Mouse (Mus musculus) heart, postnatal 14 days (tissue): ENCODE measurements around the gene Hipk1. TPM values are rescaled to one million over a fixed set of nuclear protein-coding genes. Genes with fewer than 3 reads are reported as not detected.

Experiments
- DNase-seq, 2 experiments: peaks; one replicate each; pipeline ENCODE4 v3.0.0; 2021 to 2022
- intact Hi-C: fragments of 180-260 bp; cut with DNase I; formaldehyde crosslinking; loops from one replicate; pipeline ENCODE4 v1.15.1; 2025
- total RNA-seq, 2 experiments: library from RNA; stranded (reverse); gene quantifications; 2 replicates each; pipeline ENCODE4 v1.2.3; 2021

Hipk1 gene
- total RNA-seq, 2 experiments from 2014 or later = 113 to 115 TPM

DNA sequence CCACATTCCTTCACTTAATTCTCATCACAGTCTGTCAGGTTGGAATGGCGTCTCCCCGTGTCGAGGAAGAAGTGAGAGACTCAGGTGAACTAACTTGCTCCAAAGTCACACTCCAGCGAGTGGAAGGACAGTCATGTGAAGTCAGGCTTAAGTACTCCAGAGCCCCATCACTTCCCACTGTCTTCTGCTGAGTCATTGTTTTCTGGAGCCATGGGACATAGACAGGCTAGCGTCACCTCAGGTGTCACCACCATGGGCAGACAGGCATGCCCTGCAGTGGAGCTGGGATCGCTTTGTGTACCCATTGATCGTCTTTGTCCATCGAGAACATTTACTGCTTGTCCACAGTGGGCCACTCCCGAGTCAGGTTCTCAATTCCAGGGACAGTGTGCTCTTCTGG, 61.5 kb downstream of the Hipk1 start:
- intact Hi-C loops = no loop called here

DNA sequence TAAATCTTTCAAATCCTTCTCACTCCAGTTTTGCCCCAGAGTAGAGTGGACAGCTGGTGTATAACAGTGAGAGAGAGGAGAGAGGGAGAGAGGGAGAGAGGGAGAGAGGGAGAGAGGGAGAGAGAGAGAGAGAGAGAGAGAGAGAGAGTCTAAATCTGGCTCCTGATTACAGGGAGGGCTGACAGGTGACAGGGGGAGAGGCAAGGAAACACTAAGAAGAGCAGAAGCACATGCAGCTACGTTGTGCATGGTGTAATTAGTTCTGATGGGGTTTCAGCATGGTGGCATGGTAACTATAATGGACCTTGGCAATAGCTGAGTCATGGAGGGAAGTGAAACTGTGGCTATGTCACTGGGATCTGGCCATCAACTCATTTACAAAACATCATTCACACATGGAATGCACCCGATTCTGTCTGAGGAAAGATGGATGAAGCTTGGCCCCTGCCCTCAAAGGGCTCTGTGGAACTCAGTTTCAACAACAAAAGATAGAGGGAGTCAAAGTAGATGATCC, 63.5 kb downstream of the Hipk1 start:
- DNase-seq = no peak
- intact Hi-C loops = no loop called here

More for the DNA sequence above, 61.5 kb downstream of the Hipk1 start:
- DNase-seq = no peak

DNA sequence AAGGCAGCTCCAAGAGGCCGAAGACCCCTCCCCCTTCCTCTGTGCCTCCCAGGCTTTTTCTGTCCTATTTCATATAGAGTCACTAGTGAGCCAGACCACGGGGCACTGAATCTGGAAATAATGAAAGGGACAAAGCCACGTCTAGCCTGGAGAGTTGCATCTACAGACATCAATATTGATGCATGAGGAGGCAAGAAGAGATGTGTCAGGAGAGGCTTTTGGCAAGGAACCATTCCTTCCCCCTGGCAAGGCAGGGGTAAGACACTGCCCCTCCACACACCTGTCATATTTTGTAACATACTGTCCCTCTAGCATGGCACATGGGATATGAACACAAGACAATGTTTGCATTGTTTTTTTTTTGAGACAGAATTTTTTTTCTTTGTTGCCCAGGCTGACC, 64.7 kb downstream of the Hipk1 start:
- no peak for DNase-seq
- intact Hi-C loops = no loop called here

DNA sequence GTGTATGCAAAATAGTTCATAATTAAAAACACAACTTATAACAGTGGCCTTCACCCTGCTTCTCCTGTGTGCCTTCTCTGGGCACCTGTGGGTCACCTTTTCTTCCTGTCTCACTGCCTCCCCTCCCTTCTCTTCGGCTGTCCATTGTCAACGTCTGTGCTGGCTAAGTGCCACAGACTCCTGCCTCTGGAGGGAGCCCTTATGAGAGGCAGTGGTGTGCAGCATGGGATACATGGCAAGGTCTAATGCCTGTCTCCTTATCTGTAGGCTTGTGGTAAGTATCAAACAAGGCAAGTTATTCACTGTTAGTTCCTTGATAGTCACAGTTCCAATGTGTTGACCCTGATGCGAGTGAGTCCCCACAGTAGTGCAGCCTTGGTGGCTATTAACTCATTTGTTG, 67.2 kb downstream of the Hipk1 start:
- DNase-seq = peak in 1 of 2 experiments; percentile 10
- intact Hi-C loops = no loop called here

DNA sequence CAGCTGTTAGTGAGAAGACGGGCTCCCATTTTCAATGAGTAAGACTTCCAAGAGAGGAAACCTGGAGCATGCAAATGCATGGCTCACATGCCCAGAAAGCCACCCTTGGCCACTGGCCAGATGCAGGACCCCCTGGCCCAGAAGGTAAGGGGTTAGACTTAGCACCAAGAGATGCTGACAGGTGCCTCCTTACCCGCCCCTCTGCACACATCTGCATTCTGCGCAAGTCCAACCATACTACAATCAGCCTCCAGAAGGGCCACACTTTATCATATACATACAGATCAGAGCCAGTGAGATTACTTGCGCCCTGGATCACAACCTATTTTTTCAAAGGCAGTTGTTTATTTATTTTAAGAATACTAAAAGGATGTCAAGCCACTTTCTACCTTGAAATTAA, 72.6 kb downstream of the Hipk1 start:
- intact Hi-C loops = no loop called here
- no peak for DNase-seq

DNA sequence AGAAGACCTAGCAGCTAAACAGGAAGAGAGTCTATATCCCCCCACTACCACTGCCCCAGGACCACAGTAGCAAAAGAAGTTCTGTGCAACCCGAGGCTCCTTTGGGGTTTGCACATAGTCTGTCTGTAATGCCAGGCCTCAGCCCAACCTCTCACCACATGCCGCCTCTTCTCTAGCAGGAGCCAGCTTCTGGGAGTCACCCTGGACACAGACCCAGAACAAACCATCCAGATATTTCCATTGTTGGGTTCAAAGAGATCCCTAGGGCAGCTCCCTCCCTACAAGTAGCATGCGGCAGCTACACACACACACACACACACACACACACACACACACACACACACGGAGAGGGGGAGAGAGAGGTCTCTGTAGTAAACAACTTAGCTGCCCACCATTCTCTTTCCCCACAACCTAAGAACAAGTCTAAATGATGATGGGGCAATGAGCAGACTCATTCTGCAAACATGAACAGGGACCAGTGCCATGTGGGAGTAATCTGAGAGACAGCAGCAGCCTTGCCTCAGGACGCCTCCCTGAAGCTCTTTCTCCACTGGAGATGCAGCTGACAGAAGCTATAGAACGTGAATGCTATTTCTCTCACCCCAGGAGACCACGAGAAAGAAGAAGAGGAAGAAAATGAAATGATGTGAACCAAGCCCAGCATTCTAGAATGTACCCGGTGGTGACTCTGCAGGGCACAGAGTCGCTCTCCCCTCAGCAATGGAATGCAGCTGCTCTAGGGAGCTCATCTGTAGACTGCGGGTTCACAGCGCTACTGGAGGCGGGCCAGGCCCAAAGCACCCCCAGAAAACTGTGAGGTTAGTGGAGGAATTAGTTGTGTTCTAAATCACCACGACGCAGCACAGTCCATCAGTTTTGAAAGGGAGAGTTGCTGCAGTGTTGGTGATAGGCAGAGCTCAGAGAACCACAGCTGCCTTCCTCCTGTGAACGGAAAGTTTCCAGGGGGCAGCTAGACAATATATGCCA, 74.3 kb downstream of the Hipk1 start:
- intact Hi-C loops = no loop called here
- peak in 1 of 2 experiments; percentile 15 for DNase-seq

DNA sequence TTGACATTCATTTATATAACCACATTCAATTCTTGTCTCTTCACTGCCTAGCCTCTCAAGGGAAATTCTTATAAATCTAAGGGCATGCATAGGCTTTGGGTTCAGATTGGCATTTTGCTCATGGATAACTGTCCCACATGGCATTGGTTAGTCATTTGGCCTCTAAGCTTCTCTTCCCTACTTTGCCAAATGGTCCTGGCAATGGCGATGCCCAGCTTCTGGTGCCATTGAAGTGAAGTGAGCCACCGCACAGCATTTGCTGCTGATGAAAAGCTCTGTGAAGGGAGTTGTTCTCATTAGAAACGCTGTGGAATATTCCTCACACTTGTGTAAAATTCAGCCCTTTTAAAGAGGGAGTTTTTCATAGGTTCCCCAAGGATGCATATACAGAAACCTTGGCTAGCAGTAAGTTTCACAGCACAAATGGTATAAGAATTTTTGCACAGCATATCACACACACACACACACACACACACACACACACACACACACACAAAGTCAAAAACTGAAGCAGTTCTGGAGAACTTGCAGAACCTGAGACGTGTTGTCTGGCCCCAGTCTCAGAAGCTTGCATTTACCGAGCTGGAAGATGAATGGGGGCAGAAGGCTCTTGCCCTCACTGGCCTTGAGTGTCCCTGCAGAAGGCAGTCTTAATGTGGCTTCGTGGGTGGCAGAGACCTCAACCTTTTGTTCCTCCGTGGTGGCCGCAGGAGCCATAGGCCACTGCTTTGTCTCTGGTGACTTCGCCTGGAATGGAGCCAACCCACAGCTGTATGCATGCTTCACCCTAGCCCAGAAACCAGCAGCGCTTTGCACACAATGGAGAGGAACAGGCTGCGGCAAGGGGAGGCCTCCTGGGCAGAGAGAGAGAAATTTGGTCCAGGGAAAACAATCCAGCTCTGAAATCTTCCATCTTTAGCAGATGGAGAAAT, 75.3 kb downstream of the Hipk1 start:
- intact Hi-C loops = no loop called here
- peak; percentile 57 for DNase-seq

DNA sequence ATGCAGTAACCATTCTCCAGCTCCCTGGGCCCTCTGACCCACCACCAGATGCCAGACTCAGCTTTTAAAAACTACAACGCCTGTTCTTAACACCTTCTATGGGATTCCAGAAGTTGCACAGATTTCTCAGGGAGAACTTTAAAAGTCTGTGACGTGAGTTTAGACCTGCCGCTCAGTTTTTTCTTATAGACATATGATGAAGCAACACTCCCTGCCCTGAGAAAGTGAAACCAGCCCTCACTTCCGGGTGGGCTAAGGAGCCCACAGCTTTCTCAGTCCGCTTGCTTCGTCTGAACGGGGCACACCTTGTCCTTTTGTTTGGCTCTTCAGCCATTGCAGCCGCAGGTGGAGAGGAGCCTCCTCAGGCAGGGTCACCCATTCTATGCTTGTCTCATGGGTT, 76.4 kb downstream of the Hipk1 start:
- no peak for DNase-seq
- intact Hi-C loops = no loop called here

DNA sequence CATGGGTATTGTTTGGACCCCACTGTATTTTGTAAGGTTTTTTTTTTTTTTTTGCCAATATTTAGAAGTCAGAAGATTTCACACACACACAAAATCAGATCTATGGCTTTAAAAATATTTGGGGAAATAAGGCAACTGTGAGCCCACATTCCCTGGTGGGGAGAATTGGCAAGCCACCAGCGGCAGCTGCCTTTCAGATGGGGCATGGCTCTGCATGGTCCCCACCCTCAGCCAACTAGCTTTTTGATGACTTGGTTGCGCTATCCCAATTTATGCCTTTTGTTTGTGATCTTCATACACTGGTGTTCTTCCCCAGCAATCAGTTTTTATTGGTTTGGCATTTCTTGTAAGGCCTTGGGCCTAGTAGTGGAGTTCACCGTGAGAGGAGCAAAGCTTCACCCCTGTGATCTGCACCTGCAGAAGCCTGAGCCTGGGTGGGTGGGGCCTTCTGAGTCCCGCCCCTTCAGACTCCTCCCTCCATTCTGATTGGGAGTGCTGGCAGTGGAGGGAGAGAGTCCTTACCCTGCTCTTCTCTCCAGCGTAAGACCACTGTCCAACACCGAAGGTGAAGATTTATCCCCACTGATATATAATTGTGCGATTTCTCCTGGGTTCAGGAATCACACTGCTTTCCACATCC, 77.0 kb downstream of the Hipk1 start:
- intact Hi-C loops = no loop called here
- DNase-seq = no peak

DNA sequence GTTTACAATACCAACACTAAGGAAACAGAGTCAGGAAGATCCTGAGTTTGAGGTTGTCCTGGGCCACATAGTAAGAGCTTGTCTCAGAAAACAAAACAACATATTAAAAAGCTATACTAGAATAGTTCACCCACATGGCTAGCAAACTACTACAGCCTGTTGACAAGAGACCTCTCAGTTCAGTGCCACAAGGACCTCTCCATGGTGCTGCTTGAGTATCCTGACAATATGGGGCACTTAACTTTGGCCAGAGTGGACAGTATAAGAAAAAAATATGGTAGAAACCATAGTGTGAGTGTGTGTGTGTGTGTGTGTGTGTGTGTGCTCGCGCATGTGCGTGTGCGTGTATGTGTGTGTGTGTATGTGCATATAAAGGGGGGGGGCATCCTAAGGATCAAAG, 79.2 kb downstream of the Hipk1 start:
- intact Hi-C loops = no loop called here
- DNase-seq = no peak

DNA sequence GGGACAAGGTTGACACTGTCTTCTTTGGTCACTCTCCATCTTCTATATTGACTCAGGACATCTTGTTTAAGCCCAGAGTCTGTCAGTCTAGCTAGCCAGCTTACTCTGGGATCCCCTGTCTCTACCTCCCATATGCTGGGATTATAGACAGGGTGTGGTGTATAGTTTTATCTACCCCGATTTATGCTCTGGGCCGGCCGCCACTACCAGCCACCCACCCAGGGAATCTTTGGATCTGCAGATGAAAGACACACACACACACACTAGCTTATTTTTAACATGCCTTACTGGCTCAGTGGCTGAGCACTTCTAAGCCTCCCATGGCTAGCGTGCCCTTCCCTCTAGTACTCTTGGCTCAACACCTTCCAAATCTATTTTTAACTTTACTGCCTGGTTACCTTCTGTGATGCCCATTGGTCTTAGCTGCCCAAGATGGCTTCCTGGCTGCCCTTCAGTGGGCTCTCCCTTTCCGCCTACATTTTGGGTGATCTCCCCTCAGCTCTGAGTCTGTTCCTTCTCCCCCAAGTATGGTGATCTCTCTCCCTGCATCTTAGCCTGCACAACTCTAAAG, 81.8 kb downstream of the Hipk1 start:
- DNase-seq = no peak
- intact Hi-C loops = no loop called here

DNA sequence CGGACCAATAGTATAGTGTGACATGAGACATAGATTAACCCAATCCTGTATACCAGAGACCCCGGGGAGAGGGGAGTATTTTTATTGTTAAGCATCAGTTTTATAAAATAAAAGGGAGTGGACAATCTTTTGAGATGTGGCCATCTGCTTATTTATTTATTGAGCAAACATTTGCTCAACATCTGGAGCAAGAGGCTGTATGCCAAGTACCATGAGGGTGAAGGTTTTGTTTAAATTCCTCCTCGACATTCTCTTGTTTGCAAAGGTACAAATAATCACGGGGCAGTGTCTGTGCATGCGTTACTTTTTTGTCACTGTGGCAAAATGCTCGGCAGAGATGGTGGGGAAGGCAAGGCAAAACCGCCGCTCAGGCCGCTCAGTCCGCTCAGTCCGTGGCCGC, 85.9 kb downstream of the Hipk1 start:
- intact Hi-C loops = no loop called here
- no peak for DNase-seq

DNA sequence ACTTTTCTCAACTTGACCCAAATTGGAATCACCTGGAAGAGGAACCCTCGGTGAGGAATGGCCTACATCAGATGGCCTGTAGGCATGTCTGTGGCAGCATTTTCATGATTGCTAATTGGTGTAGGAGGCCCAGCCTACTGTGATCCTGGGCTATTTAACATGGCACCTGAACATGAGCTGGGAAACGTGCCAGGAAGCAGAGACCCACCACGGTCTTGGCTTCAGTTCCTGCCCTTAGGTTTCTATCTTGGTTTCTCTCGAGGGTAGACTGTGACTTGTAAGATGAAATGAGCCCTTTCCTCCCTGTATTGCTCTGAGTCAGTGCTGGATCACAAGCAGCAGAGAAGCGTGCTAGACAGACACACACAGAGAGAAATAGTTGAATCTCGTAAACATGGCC, 86.7 kb downstream of the Hipk1 start:
- intact Hi-C loops = no loop called here
- DNase-seq = no peak

DNA sequence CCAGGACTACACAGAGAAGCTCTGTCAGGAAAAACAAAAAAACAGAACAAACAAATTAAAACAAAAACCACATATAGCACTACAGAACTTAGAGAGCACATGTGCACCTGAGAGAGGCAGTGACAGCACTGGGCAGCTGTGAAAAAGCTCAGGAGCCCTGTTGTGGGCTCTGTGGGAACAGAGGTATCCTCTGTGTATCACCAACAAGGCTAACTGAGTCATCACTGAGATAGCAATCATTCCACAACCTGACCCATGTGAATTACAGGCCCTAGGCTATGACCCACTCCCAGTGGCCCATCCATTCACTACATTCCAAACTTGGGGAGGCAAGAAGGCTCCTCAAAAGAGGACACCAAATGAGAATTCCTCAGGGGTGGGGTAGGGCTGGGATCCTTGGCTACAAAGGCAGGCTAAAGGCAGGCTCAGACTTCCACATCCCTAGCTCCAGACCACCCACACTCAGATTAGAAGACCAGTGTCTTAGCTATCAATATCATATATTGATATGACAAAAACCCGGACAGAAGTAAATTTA, 94.9 kb downstream of the Hipk1 start:
- DNase-seq = no peak
- intact Hi-C loops = no loop called here

DNA sequence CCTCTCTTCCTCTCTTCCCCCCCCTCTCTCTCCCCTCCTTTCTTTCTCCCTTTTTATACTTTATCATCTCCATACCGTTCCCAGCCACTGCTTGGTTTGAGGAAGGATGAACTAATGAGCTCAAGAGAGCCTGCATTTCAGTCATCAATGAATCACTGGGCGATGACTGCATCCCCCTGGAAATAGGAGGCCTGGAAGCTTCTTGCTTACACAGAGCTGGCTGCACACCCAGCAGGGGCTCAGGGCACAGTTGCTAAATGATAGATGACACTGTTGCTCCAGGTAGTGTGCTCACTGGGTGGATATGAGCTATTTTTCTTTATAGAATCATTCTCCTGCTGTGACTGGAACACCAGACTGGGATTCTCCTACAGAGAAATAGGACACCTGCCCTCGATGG, 95.8 kb downstream of the Hipk1 start:
- DNase-seq = no peak
- intact Hi-C loops = no loop called here

DNA sequence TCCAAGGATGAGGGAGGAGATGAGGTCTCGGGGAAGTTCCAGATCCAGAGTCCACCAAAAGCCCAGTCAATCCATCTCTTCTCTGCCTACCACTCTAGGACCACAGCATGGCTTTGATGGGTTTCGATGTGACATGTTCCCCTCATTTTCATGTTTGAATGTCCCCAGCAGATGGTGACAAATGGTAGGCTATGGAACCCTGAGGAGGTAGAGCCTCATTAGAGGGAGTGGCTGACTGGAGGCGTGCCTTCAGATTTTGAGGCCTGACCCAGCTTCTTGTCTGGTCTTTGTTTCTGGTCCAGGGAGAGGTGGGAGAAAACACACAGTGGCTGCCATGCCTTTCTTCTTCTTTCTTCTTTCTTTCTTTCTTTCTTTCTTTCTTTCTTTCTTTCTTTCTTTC, 100.9 kb downstream of the Hipk1 start:
- intact Hi-C loops = no loop called here
- DNase-seq = peak in 1 of 2 experiments; percentile 14
